Mouse (Mus musculus): ENCODE results near the gene Mycl.

Mycl gene

GRCm38 (mm10) chr4:122995404-122996220, at the start of gene Mycl:
TSS of gene Mycl (plus strand) at chr4:122995652.
- peak; percentile 64 to 86 for DNase-seq

- no peak for DNase-seq
These were observed 48.2 kb upstream of the Mycl start for GRCm38 (mm10) chr4:122947223-122947622.

GRCm38 (mm10) chr4:122949096-122949495, 46.4 kb upstream of the Mycl start:
- DNase-seq: no peak

- no peak for DNase-seq
These were observed 40.6 kb upstream of the Mycl start for GRCm38 (mm10) chr4:122954680-122955411.

- peak; percentile 93 to 94 for DNase-seq
These were observed 39.9 kb upstream of the Mycl start for GRCm38 (mm10) chr4:122955412-122956136.

- no peak for DNase-seq
These were observed 39.2 kb upstream of the Mycl start for GRCm38 (mm10) chr4:122956301-122956700.

- DNase-seq: peak in 1 of 2 experiments; percentile 43
These were observed 36.9 kb upstream of the Mycl start for GRCm38 (mm10) chr4:122958491-122959031.

- no peak for DNase-seq
These were observed 35.6 kb upstream of the Mycl start for GRCm38 (mm10) chr4:122959816-122960215.

- DNase-seq: no peak
These were observed 34.9 kb upstream of the Mycl start for GRCm38 (mm10) chr4:122960321-122961099.

- DNase-seq: peak; percentile 38 to 75
These were observed 34.3 kb upstream of the Mycl start, which contains the start of gene Mfsd2a for GRCm38 (mm10) chr4:122961100-122961567. TSS of gene Mfsd2a (minus strand) at chr4:122961188.

- no peak for DNase-seq
These were observed 33.9 kb upstream of the Mycl start for GRCm38 (mm10) chr4:122961589-122961988.

GRCm38 (mm10) chr4:122962751-122963150, 32.7 kb upstream of the Mycl start:
- no peak for DNase-seq

- DNase-seq: no peak
These were observed 27.3 kb upstream of the Mycl start for GRCm38 (mm10) chr4:122968106-122968505.

GRCm38 (mm10) chr4:122971191-122971590, 24.3 kb upstream of the Mycl start:
- DNase-seq: peak; percentile 84 to 90

GRCm38 (mm10) chr4:122971646-122972045, 23.8 kb upstream of the Mycl start:
- DNase-seq: no peak

GRCm38 (mm10) chr4:122972056-122972455, 23.4 kb upstream of the Mycl start:
- DNase-seq: no peak

GRCm38 (mm10) chr4:122974976-122975520, 20.4 kb upstream of the Mycl start:
- DNase-seq: peak; percentile 49 to 71

GRCm38 (mm10) chr4:122976885-122977284, 18.6 kb upstream of the Mycl start:
- no peak for DNase-seq

- DNase-seq: no peak
These were observed 16.6 kb upstream of the Mycl start for GRCm38 (mm10) chr4:122978850-122979249.

- no peak for DNase-seq
These were observed 15.6 kb upstream of the Mycl start for GRCm38 (mm10) chr4:122979826-122980225.

GRCm38 (mm10) chr4:122980684-122981083, 14.8 kb upstream of the Mycl start:
- no peak for DNase-seq

- no peak for DNase-seq
These were observed 14.2 kb upstream of the Mycl start for GRCm38 (mm10) chr4:122981238-122981637.

All from kidney, adult 8-10 months (tissue).